Mouse (Mus musculus): ENCODE data around the gene Eps8l1. TPM values are rescaled to one million over a fixed set of nuclear protein-coding genes. Genes with fewer than 3 reads are reported as not detected.
A peak's percentile ranks its signal among the peaks of the same experiment; 100 is the strongest.
"Not testable (repeated sequence)": the region's sequence is repeated elsewhere in the genome, so short reads cannot be mapped to it uniquely, and the experiment has no call there.

The Eps8l1 gene
- polyA plus RNA-seq (2015; fragmentation: Nextera tagmentation; extraction: Ambion mirVana), result 13.1 and 13.2 TPM in 2 replicates

GRCm38 (mm10) chr7:4460576-4461434, at the start of gene Eps8l1:
Eps8l1 (plus strand) TSS chr7:4460674.
- Histone ChIP-seq H3K4me2 (peak within 1 kb of the TSS; percentile 34), H3K4me1 (peaks cover 6% of the 10 kb centered on the region; the same call in 1 of the 2 replicates), H3K4me3 (peak within 1 kb of the TSS; percentile 23), H3K36me3 (replicated peaks) (no peaks in the 10 kb centered on the region), H3K9me3 (no peaks in the 10 kb centered on the region), H3K27ac (no peak within 1 kb of the TSS), H3K27me3 (replicated peaks) (no peaks in the 10 kb centered on the region), H3K9ac (no peak within 1 kb of the TSS)
- WGBS, result 76% methylated on average over 13 of the region's 16 CpGs
- 0 out of 2 replicates have a peak, but pooled peaks have one; percentile 52 for ATAC-seq (replicated peaks)

- not testable (repeated sequence) for H3K27me3 ChIP-seq (replicated peaks); H3K27ac ChIP-seq; H3K36me3 ChIP-seq (replicated peaks); H3K4me3 ChIP-seq; H3K4me2 ChIP-seq; H3K4me1 ChIP-seq; H3K9me3 ChIP-seq; ATAC-seq (replicated peaks); H3K9ac ChIP-seq
- WGBS, result 95% methylated on average over 15 of the region's 15 CpGs
Measured at GRCm38 (mm10) chr7:4412406-4412805, 48.1 kb upstream of the Eps8l1 start.

GRCm38 (mm10) chr7:4419681-4420080, 40.8 kb upstream of the Eps8l1 start:
- no peak overlapping the region for H3K27ac ChIP-seq
- no peak overlapping the region for H3K9ac ChIP-seq
- H3K27me3 ChIP-seq (replicated peaks), result no peaks in the 10 kb centered on the region
- WGBS, result 88% methylated on average over 6 of the region's 6 CpGs
- no peak overlapping the region for H3K4me2 ChIP-seq
- no peaks in the 10 kb centered on the region for H3K9me3 ChIP-seq
- peaks cover 16% of the 10 kb centered on the region; the same call in 1 of the 2 replicates for H3K36me3 ChIP-seq (replicated peaks)
- H3K4me1 ChIP-seq, result no peaks in the 10 kb centered on the region
- no peak for ATAC-seq (replicated peaks)
- H3K4me3 ChIP-seq, result no peak overlapping the region

- Histone ChIP-seq H3K4me2 (no peak overlapping the region), H3K4me3 (no peak overlapping the region), H3K27me3 (replicated peaks) (no peaks in the 10 kb centered on the region), H3K27ac (no peak overlapping the region), H3K9me3 (no peaks in the 10 kb centered on the region), H3K36me3 (replicated peaks) (peaks cover 20% of the 10 kb centered on the region; the same call in 1 of the 2 replicates), H3K4me1 (no peaks in the 10 kb centered on the region), H3K9ac (no peak overlapping the region)
- WGBS, result 65% methylated on average over 4 of the region's 4 CpGs
- ATAC-seq (replicated peaks), result no peak
Measured at GRCm38 (mm10) chr7:4420230-4420629, 40.2 kb upstream of the Eps8l1 start.

- no peak overlapping the region for H3K9ac ChIP-seq
- H3K27ac ChIP-seq, result no peak overlapping the region
- WGBS, result 76% methylated on average over 7 of the region's 7 CpGs
- H3K27me3 ChIP-seq (replicated peaks), result no peaks in the 10 kb centered on the region
- no peak overlapping the region for H3K4me2 ChIP-seq
- ATAC-seq (replicated peaks), result peak; percentile 93
- H3K9me3 ChIP-seq, result no peaks in the 10 kb centered on the region
- no peak overlapping the region for H3K4me3 ChIP-seq
- H3K36me3 ChIP-seq (replicated peaks), result peaks cover 42% of the 10 kb centered on the region
- H3K4me1 ChIP-seq, result no peaks in the 10 kb centered on the region
Measured at GRCm38 (mm10) chr7:4427161-4427912, 33.1 kb upstream of the Eps8l1 start.

GRCm38 (mm10) chr7:4430246-4430844, 30.1 kb upstream of the Eps8l1 start:
- WGBS, result 92% methylated on average over 9 of the region's 9 CpGs
- Histone ChIP-seq H3K9me3 (no peaks in the 10 kb centered on the region), H3K4me3 (no peak overlapping the region), H3K4me1 (no peaks in the 10 kb centered on the region), H3K4me2 (no peak overlapping the region), H3K27ac (no peak overlapping the region), H3K9ac (no peak overlapping the region), H3K36me3 (replicated peaks) (peaks cover 48% of the 10 kb centered on the region), H3K27me3 (replicated peaks) (no peaks in the 10 kb centered on the region)
- ATAC-seq (replicated peaks), result no peak

- Histone ChIP-seq H3K27ac (no peak overlapping the region), H3K4me3 (no peak overlapping the region), H3K9me3 (no peaks in the 10 kb centered on the region), H3K27me3 (replicated peaks) (no peaks in the 10 kb centered on the region), H3K4me2 (no peak overlapping the region), H3K9ac (no peak overlapping the region), H3K36me3 (replicated peaks) (peaks cover 50% of the 10 kb centered on the region), H3K4me1 (no peaks in the 10 kb centered on the region)
- no peak for ATAC-seq (replicated peaks)
- 81% methylated on average over 6 of the region's 6 CpGs for WGBS
Measured at GRCm38 (mm10) chr7:4431548-4431947, 28.9 kb upstream of the Eps8l1 start.

GRCm38 (mm10) chr7:4432026-4432425, 28.4 kb upstream of the Eps8l1 start:
- Histone ChIP-seq H3K36me3 (replicated peaks) (peaks cover 52% of the 10 kb centered on the region), H3K27ac (no peak overlapping the region), H3K4me3 (no peak overlapping the region), H3K27me3 (replicated peaks) (no peaks in the 10 kb centered on the region), H3K4me2 (no peak overlapping the region), H3K9ac (no peak overlapping the region), H3K9me3 (no peaks in the 10 kb centered on the region), H3K4me1 (no peaks in the 10 kb centered on the region)
- 95% methylated on average over 8 of the region's 8 CpGs for WGBS
- no peak for ATAC-seq (replicated peaks)

GRCm38 (mm10) chr7:4437721-4438120, 22.8 kb upstream of the Eps8l1 start:
- Histone ChIP-seq H3K4me3 (no peak overlapping the region), H3K9ac (no peak overlapping the region), H3K4me1 (no peaks in the 10 kb centered on the region), H3K27me3 (replicated peaks) (no peaks in the 10 kb centered on the region), H3K4me2 (no peak overlapping the region), H3K36me3 (replicated peaks) (peaks cover 51% of the 10 kb centered on the region), H3K9me3 (no peaks in the 10 kb centered on the region), H3K27ac (no peak overlapping the region)
- no peak for ATAC-seq (replicated peaks)
- WGBS, result 88% methylated on average over 2 of the region's 2 CpGs

GRCm38 (mm10) chr7:4440549-4440948, 19.9 kb upstream of the Eps8l1 start:
- H3K9me3 ChIP-seq, result no peaks in the 10 kb centered on the region
- WGBS, result 92% methylated on average over 10 of the region's 10 CpGs
- no peak overlapping the region for H3K27ac ChIP-seq
- ATAC-seq (replicated peaks), result no peak
- no peak overlapping the region for H3K4me2 ChIP-seq
- H3K4me1 ChIP-seq, result peaks cover 7% of the 10 kb centered on the region
- peaks cover 30% of the 10 kb centered on the region for H3K36me3 ChIP-seq (replicated peaks)
- H3K9ac ChIP-seq, result no peak overlapping the region
- no peaks in the 10 kb centered on the region for H3K27me3 ChIP-seq (replicated peaks)
- no peak overlapping the region for H3K4me3 ChIP-seq

- peak within 1 kb of the TSS; percentile 76 for H3K9ac ChIP-seq
- H3K27ac ChIP-seq, result peak within 1 kb of the TSS; percentile 83
- H3K36me3 ChIP-seq (replicated peaks), result peaks cover 16% of the 10 kb centered on the region
- ATAC-seq (replicated peaks), result peak; percentile 96
- WGBS, result 0% methylated on average over 34 of the region's 35 CpGs
- H3K27me3 ChIP-seq (replicated peaks), result no peaks in the 10 kb centered on the region
- peak within 1 kb of the TSS; percentile 75 for H3K4me2 ChIP-seq
- H3K4me3 ChIP-seq, result peak within 1 kb of the TSS; percentile 87
- peaks cover 7% of the 10 kb centered on the region for H3K4me1 ChIP-seq
- H3K9me3 ChIP-seq, result no peaks in the 10 kb centered on the region
Measured at GRCm38 (mm10) chr7:4445216-4445791, 15.2 kb upstream of the Eps8l1 start, which contains the start of gene Rdh13. Rdh13 (minus strand) TSS chr7:4445649.

GRCm38 (mm10) chr7:4447138-4447537, 13.3 kb upstream of the Eps8l1 start:
- H3K9ac ChIP-seq, result no peak overlapping the region
- H3K4me3 ChIP-seq, result no peak overlapping the region
- peaks cover 7% of the 10 kb centered on the region for H3K4me1 ChIP-seq
- ATAC-seq (replicated peaks), result no peak
- H3K9me3 ChIP-seq, result no peaks in the 10 kb centered on the region
- H3K36me3 ChIP-seq (replicated peaks), result peaks cover 8% of the 10 kb centered on the region
- no peaks in the 10 kb centered on the region for H3K27me3 ChIP-seq (replicated peaks)
- H3K27ac ChIP-seq, result no peak overlapping the region
- WGBS, result 5% methylated on average over 1 of the region's 1 CpGs
- H3K4me2 ChIP-seq, result no peak overlapping the region

Measured in midbrain, embryonic 15.5 days (tissue).